Mouse (Mus musculus): ENCODE data around the gene Mturn. TPM values are rescaled to one million over a fixed set of nuclear protein-coding genes. Genes with fewer than 3 reads are reported as not detected.
A peak's percentile ranks its signal among the peaks of the same experiment; 100 is the strongest.

The Mturn gene
- polyA plus RNA-seq, 1 experiment from 2014 or later, result 8.6 TPM

- Histone ChIP-seq H3K4me3 (ENCODE audit: control insufficient read depth in 1 of 2, insufficient read depth in 1 of 2, low read depth in 1 of 2, low read length in 2 of 2) (no peak overlapping the region), H3K4me2 (ENCODE audit: low read length) (no peak overlapping the region), H3K4me1 (ENCODE audit: control insufficient read depth in 2 of 2, insufficient read depth in 2 of 2, low read length in 2 of 2) (peaks cover 15% of the 10 kb centered on the region in 2 experiments; a peak in 3 of 4 replicates), H3K9ac (ENCODE audit: low read length) (no peak overlapping the region), H3K9me3 (ENCODE audit: control insufficient read depth, low read length) (no peaks in the 10 kb centered on the region), H3K36me3 (ENCODE audit: control insufficient read depth, insufficient read depth, low read length) (0 out of 2 replicates have a peak, but pooled peaks cover 3% of the 10 kb centered on the region), H3K27ac (replicated peaks in 1 of 2; ENCODE audit: control insufficient read depth in 1 of 2, insufficient read depth in 1 of 2, low read depth in 2 of 2, low read length in 2 of 2) (no peak overlapping the region), H3K27me3 (ENCODE audit: control insufficient read depth, insufficient read depth, low read length) (peaks cover 12% of the 10 kb centered on the region)
- no peak for ATAC-seq (ENCODE audit: insufficient number of reproducible peaks, insufficient read depth, low FRiP score, low read depth)
- WGBS, result 71% methylated on average over 18 of the region's 18 CpGs
These were observed 7.3 kb downstream of the Mturn start for GRCm38 (mm10) chr6:54688467-54689323.

GRCm38 (mm10) chr6:54689686-54690085, 8.3 kb downstream of the Mturn start:
- H3K4me2 ChIP-seq (ENCODE audit: low read length), result no peak overlapping the region
- peaks cover 15% of the 10 kb centered on the region in 2 experiments; a peak in 3 of 4 replicates for H3K4me1 ChIP-seq (ENCODE audit: control insufficient read depth in 2 of 2, insufficient read depth in 2 of 2, low read length in 2 of 2)
- no peak for ATAC-seq (ENCODE audit: insufficient number of reproducible peaks, insufficient read depth, low FRiP score, low read depth)
- no peak overlapping the region for H3K4me3 ChIP-seq (ENCODE audit: control insufficient read depth in 1 of 2, insufficient read depth in 1 of 2, low read depth in 1 of 2, low read length in 2 of 2)
- H3K27ac ChIP-seq (replicated peaks in 1 of 2; ENCODE audit: control insufficient read depth in 1 of 2, insufficient read depth in 1 of 2, low read depth in 2 of 2, low read length in 2 of 2), result no peak overlapping the region
- 83% methylated on average over 7 of the region's 7 CpGs for WGBS
- H3K36me3 ChIP-seq (ENCODE audit: control insufficient read depth, insufficient read depth, low read length), result 0 out of 2 replicates have a peak, but pooled peaks cover 3% of the 10 kb centered on the region
- no peaks in the 10 kb centered on the region for H3K9me3 ChIP-seq (ENCODE audit: control insufficient read depth, low read length)
- 0 out of 2 replicates have a peak, but pooled peaks cover 6% of the 10 kb centered on the region for H3K27me3 ChIP-seq (ENCODE audit: control insufficient read depth, insufficient read depth, low read length)
- H3K9ac ChIP-seq (ENCODE audit: low read length), result no peak overlapping the region

- Histone ChIP-seq H3K36me3 (ENCODE audit: control insufficient read depth, insufficient read depth, low read length) (0 out of 2 replicates have a peak, but pooled peaks cover 3% of the 10 kb centered on the region), H3K9ac (ENCODE audit: low read length) (no peak overlapping the region), H3K4me1 (ENCODE audit: control insufficient read depth in 2 of 2, insufficient read depth in 2 of 2, low read length in 2 of 2) (peaks cover 7 to 10% of the 10 kb centered on the region in 2 experiments; a peak in 3 of 4 replicates), H3K27me3 (ENCODE audit: control insufficient read depth, insufficient read depth, low read length) (0 out of 2 replicates have a peak, but pooled peaks cover 6% of the 10 kb centered on the region), H3K9me3 (ENCODE audit: control insufficient read depth, low read length) (no peaks in the 10 kb centered on the region), H3K4me3 (ENCODE audit: control insufficient read depth in 1 of 2, insufficient read depth in 1 of 2, low read depth in 1 of 2, low read length in 2 of 2) (no peak overlapping the region), H3K27ac (replicated peaks in 1 of 2; ENCODE audit: control insufficient read depth in 1 of 2, insufficient read depth in 1 of 2, low read depth in 2 of 2, low read length in 2 of 2) (no peak overlapping the region), H3K4me2 (ENCODE audit: low read length) (no peak overlapping the region)
- no peak for ATAC-seq (ENCODE audit: insufficient number of reproducible peaks, insufficient read depth, low FRiP score, low read depth)
- WGBS, result 51% methylated on average over 13 of the region's 13 CpGs
These were observed 9.4 kb downstream of the Mturn start for GRCm38 (mm10) chr6:54690838-54691237.

- Histone ChIP-seq H3K36me3 (ENCODE audit: control insufficient read depth, insufficient read depth, low read length) (0 out of 2 replicates have a peak, but pooled peaks cover 3% of the 10 kb centered on the region), H3K27ac (replicated peaks in 1 of 2; ENCODE audit: control insufficient read depth in 1 of 2, insufficient read depth in 1 of 2, low read depth in 2 of 2, low read length in 2 of 2) (no peak overlapping the region), H3K4me3 (ENCODE audit: control insufficient read depth in 1 of 2, insufficient read depth in 1 of 2, low read depth in 1 of 2, low read length in 2 of 2) (no peak overlapping the region), H3K9me3 (ENCODE audit: control insufficient read depth, low read length) (no peaks in the 10 kb centered on the region), H3K27me3 (ENCODE audit: control insufficient read depth, insufficient read depth, low read length) (0 out of 2 replicates have a peak, but pooled peaks cover 6% of the 10 kb centered on the region), H3K4me1 (ENCODE audit: control insufficient read depth in 2 of 2, insufficient read depth in 2 of 2, low read length in 2 of 2) (peaks cover 3 to 8% of the 10 kb centered on the region in 2 experiments; a peak in 2 of 4 replicates), H3K9ac (ENCODE audit: low read length) (no peak overlapping the region), H3K4me2 (ENCODE audit: low read length) (no peak overlapping the region)
- 56% methylated on average over 14 of the region's 14 CpGs for WGBS
- ATAC-seq (ENCODE audit: insufficient number of reproducible peaks, insufficient read depth, low FRiP score, low read depth), result no peak
These were observed 10.1 kb downstream of the Mturn start for GRCm38 (mm10) chr6:54691368-54692116.

GRCm38 (mm10) chr6:54692201-54692600, 10.8 kb downstream of the Mturn start:
- 70% methylated on average over 1 of the region's 1 CpGs for WGBS
- H3K4me2 ChIP-seq (ENCODE audit: low read length), result no peak overlapping the region
- peaks cover 3 to 8% of the 10 kb centered on the region in 2 experiments; a peak in 2 of 4 replicates for H3K4me1 ChIP-seq (ENCODE audit: control insufficient read depth in 2 of 2, insufficient read depth in 2 of 2, low read length in 2 of 2)
- H3K9me3 ChIP-seq (ENCODE audit: control insufficient read depth, low read length), result no peaks in the 10 kb centered on the region
- 0 out of 2 replicates have a peak, but pooled peaks cover 3% of the 10 kb centered on the region for H3K36me3 ChIP-seq (ENCODE audit: control insufficient read depth, insufficient read depth, low read length)
- H3K27ac ChIP-seq (replicated peaks in 1 of 2; ENCODE audit: control insufficient read depth in 1 of 2, insufficient read depth in 1 of 2, low read depth in 2 of 2, low read length in 2 of 2), result no peak overlapping the region
- 0 out of 2 replicates have a peak, but pooled peaks cover 6% of the 10 kb centered on the region for H3K27me3 ChIP-seq (ENCODE audit: control insufficient read depth, insufficient read depth, low read length)
- no peak for ATAC-seq (ENCODE audit: insufficient number of reproducible peaks, insufficient read depth, low FRiP score, low read depth)
- no peak overlapping the region for H3K9ac ChIP-seq (ENCODE audit: low read length)
- H3K4me3 ChIP-seq (ENCODE audit: control insufficient read depth in 1 of 2, insufficient read depth in 1 of 2, low read depth in 1 of 2, low read length in 2 of 2), result no peak overlapping the region

- no peak overlapping the region for H3K4me3 ChIP-seq (ENCODE audit: control insufficient read depth in 1 of 2, insufficient read depth in 1 of 2, low read depth in 1 of 2, low read length in 2 of 2)
- ATAC-seq (ENCODE audit: insufficient number of reproducible peaks, insufficient read depth, low FRiP score, low read depth), result no peak
- no peaks in the 10 kb centered on the region for H3K27me3 ChIP-seq (ENCODE audit: control insufficient read depth, insufficient read depth, low read length)
- H3K27ac ChIP-seq (replicated peaks in 1 of 2; ENCODE audit: control insufficient read depth in 1 of 2, insufficient read depth in 1 of 2, low read depth in 2 of 2, low read length in 2 of 2), result no peak overlapping the region
- 92% methylated on average over 6 of the region's 6 CpGs for WGBS
- H3K4me1 ChIP-seq (ENCODE audit: control insufficient read depth in 2 of 2, insufficient read depth in 2 of 2, low read length in 2 of 2), result peaks cover 3 to 8% of the 10 kb centered on the region in 2 experiments; a peak in 2 of 4 replicates
- no peaks in the 10 kb centered on the region for H3K9me3 ChIP-seq (ENCODE audit: control insufficient read depth, low read length)
- H3K9ac ChIP-seq (ENCODE audit: low read length), result no peak overlapping the region
- no peak overlapping the region for H3K4me2 ChIP-seq (ENCODE audit: low read length)
- H3K36me3 ChIP-seq (ENCODE audit: control insufficient read depth, insufficient read depth, low read length), result 0 out of 2 replicates have a peak, but pooled peaks cover 3% of the 10 kb centered on the region
These were observed 11.9 kb downstream of the Mturn start for GRCm38 (mm10) chr6:54693286-54693685.

- WGBS, result 7% methylated on average over 24 of the region's 24 CpGs
- Histone ChIP-seq H3K4me1 (ENCODE audit: control insufficient read depth in 2 of 2, insufficient read depth in 2 of 2, low read length in 2 of 2) (peaks cover 2 to 7% of the 10 kb centered on the region in 2 experiments), H3K4me2 (ENCODE audit: low read length) (peak overlapping the region; percentile 99), H3K36me3 (ENCODE audit: control insufficient read depth, insufficient read depth, low read length) (no peaks in the 10 kb centered on the region), H3K27me3 (ENCODE audit: control insufficient read depth, insufficient read depth, low read length) (peaks cover 25% of the 10 kb centered on the region; the same call in 1 of the 2 replicates), H3K27ac (replicated peaks in 1 of 2; ENCODE audit: control insufficient read depth in 1 of 2, insufficient read depth in 1 of 2, low read depth in 2 of 2, low read length in 2 of 2) (no peak overlapping the region), H3K4me3 (ENCODE audit: control insufficient read depth in 1 of 2, insufficient read depth in 1 of 2, low read depth in 1 of 2, low read length in 2 of 2) (peak overlapping the region; percentile 54 to 56), H3K9ac (ENCODE audit: low read length) (peak overlapping the region; percentile 72), H3K9me3 (ENCODE audit: control insufficient read depth, low read length) (no peaks in the 10 kb centered on the region)
- no peak for ATAC-seq (ENCODE audit: insufficient number of reproducible peaks, insufficient read depth, low FRiP score, low read depth)
These were observed 17.5 kb downstream of the Mturn start for GRCm38 (mm10) chr6:54698691-54699476.
